Mouse (Mus musculus): ENCODE measurements around the gene C8b. TPM values are rescaled to one million over a fixed set of nuclear protein-coding genes. Genes with fewer than 3 reads are reported as not detected.

The C8b gene
- polyA plus RNA-seq, 1 experiment from 2014 or later = not detected

Other genes starting within 250 kb of the C8b start
- gene Gm17662, start 91.0 kb downstream of the C8b start, polyA plus RNA-seq (2014; fragmentation: Nextera tagmentation; extraction: Ambion mirVana) = not detected in 2 replicates
- gene C8a, start 110.1 kb downstream of the C8b start, polyA plus RNA-seq (2014; fragmentation: Nextera tagmentation; extraction: Ambion mirVana) = 0.51 TPM in 2 replicates
- gene Fyb2, start 147.1 kb downstream of the C8b start, polyA plus RNA-seq (2014; fragmentation: Nextera tagmentation; extraction: Ambion mirVana) = 0.66 and 0.79 TPM in 2 replicates